Mouse (Mus musculus): ENCODE measurements at regions not wholly inside any gene's neighbourhood (a gene's known extent, or its start where the extent isn't known, plus 50 kb on each side); places are given as distances from the start of the nearest gene placed in this dataset.

- DNase-seq, result no peak
Observed at GRCm38 (mm10) chr10:15592161-15592560, 874.1 kb upstream of the Gje1 start.

- no peak for DNase-seq
Observed at GRCm38 (mm10) chr10:15586081-15586480, 868.1 kb upstream of the Gje1 start.

GRCm38 (mm10) chr10:15564119-15564518, 846.1 kb upstream of the Gje1 start:
- no peak for DNase-seq

GRCm38 (mm10) chr10:15553407-15554064, 835.5 kb upstream of the Gje1 start:
- no peak for DNase-seq

GRCm38 (mm10) chr10:15541797-15542350, 823.9 kb upstream of the Gje1 start:
- no peak for DNase-seq

- DNase-seq, result no peak
Observed at GRCm38 (mm10) chr10:15540780-15541426, 822.9 kb upstream of the Gje1 start.

GRCm38 (mm10) chr10:15536053-15536452, 818.0 kb upstream of the Gje1 start:
- DNase-seq, result no peak

- DNase-seq, result no peak
Observed at GRCm38 (mm10) chr10:15487367-15487766, 769.4 kb upstream of the Gje1 start.

- no peak for DNase-seq
Observed at GRCm38 (mm10) chr10:15443281-15443680, 725.3 kb upstream of the Gje1 start.

- DNase-seq, result no peak
Observed at GRCm38 (mm10) chr10:15441216-15441615, 723.2 kb upstream of the Gje1 start.

- peak; percentile 5 for DNase-seq
Observed at GRCm38 (mm10) chr10:15426746-15427145, 708.7 kb upstream of the Gje1 start.

GRCm38 (mm10) chr10:15406211-15406610, 688.2 kb upstream of the Gje1 start:
- no peak for DNase-seq

GRCm38 (mm10) chr10:15405706-15406105, 687.7 kb upstream of the Gje1 start:
- DNase-seq, result no peak

- no peak for DNase-seq
Observed at GRCm38 (mm10) chr10:15399964-15400363, 682.0 kb upstream of the Gje1 start.

GRCm38 (mm10) chr10:15397114-15397513, 679.1 kb upstream of the Gje1 start:
- DNase-seq, result no peak

- DNase-seq, result no peak
Observed at GRCm38 (mm10) chr10:15395295-15395694, 677.3 kb upstream of the Gje1 start.

- DNase-seq, result peak; percentile 7
Observed at GRCm38 (mm10) chr10:15392027-15392816, 674.2 kb upstream of the Gje1 start.

- no peak for DNase-seq
Observed at GRCm38 (mm10) chr10:15373571-15373970, 655.6 kb upstream of the Gje1 start.

Data from kidney, adult 9 months (tissue).